Mouse (Mus musculus): ENCODE data around the gene Kank1.

GRCm38 (mm10) chr19:25422096-25422495, 185.3 kb downstream of the Kank1 start:
- TF ChIP-seq CTCF (IDR thresholded peaks at IDR 0.05; ENCODE audit: low read depth) (no peak), EP300 (IDR thresholded peaks at IDR 0.05; ENCODE audit: low read depth) (no peak)
